In genomic region chr7:80146077-80146476, GRCm38 (mm10) we compare ENCODE assay signal across 14 mouse cellular contexts. TPM values are rescaled to one million over a fixed set of nuclear protein-coding genes. Genes with fewer than 3 reads are reported as not detected.
DNase-seq lines count a peak whose midpoint lies in the region; ATAC-seq lines count a peak whose summit lies in the region.
"Had no signal": no experiment of that assay in that cellular context is flagged by ENCODE, and none has a peak within 500 bp of the region (broad histone marks: within the 10 kb centered on the region; RNA-seq: fewer than 3 reads in every experiment).

No protein-coding gene starts in this region.

- intact Hi-C loops in gastrocnemius, postnatal 14 days (cut with DNase I; ENCODE audit: low total_unique reads): no loop called here

- peak; percentile 19; a peak in 1 of 4 replicates for ATAC-seq in hematopoietic stem cell, adult 5-6 weeks (replicated peaks in 1 of 2; ENCODE audit: insufficient read depth in 1 of 2, low FRiP score in 2 of 2, low TSS enrichment in 1 of 2, low read depth in 1 of 2, poor library complexity in 2 of 2, severe bottlenecking in 2 of 2)
- peak; percentile 73 for ATAC-seq in megakaryocyte progenitor cell, adult 5-6 weeks (replicated peaks; ENCODE audit: poor library complexity)
- no peak for ATAC-seq in hindbrain, embryonic 16.5 days
- ATAC-seq: midbrain, embryonic 15.5 days had no signal

- H3K9me3 ChIP-seq in hindbrain, embryonic 16.5 days (ENCODE audit: control insufficient read depth, low read length): no peaks in the 10 kb centered on the region
- H3K9me3 ChIP-seq: midbrain, embryonic 15.5 days had no signal

- no peaks in the 10 kb centered on the region for H3K27me3 ChIP-seq in hindbrain, embryonic 16.5 days (replicated peaks; ENCODE audit: control insufficient read depth, insufficient read depth, low read length)
- H3K27me3 ChIP-seq: midbrain, embryonic 15.5 days had no signal

- no peaks in the 10 kb centered on the region for H3K36me3 ChIP-seq in hindbrain, embryonic 16.5 days (ENCODE audit: control insufficient read depth, insufficient read depth, low read length)
- H3K36me3 ChIP-seq: midbrain, embryonic 15.5 days had no signal

- peaks cover 10% of the 10 kb centered on the region for H3K4me1 ChIP-seq in hindbrain, embryonic 16.5 days (ENCODE audit: control insufficient read depth, insufficient read depth, low read depth, low read length)

- H3K4me3 ChIP-seq in hindbrain, embryonic 16.5 days (ENCODE audit: low read length): no peak overlapping the region
- H3K4me3 ChIP-seq: gastrocnemius, adult 2 months; midbrain, embryonic 15.5 days had no signal

- WGBS in hindbrain, embryonic 16.5 days: 91% methylated on average over 8 of the region's 8 CpGs

- H3K4me2 ChIP-seq in hindbrain, embryonic 16.5 days (ENCODE audit: low read length): no peak overlapping the region
- H3K4me2 ChIP-seq: midbrain, embryonic 15.5 days had no signal

- no peak overlapping the region for H3K9ac ChIP-seq in hindbrain, embryonic 16.5 days (ENCODE audit: low read depth, low read length)
- H3K9ac ChIP-seq: midbrain, embryonic 15.5 days had no signal

- DNase-seq in thymus, postnatal 14 days: peak; percentile 39
- no peak for DNase-seq in thymus, postnatal 10 days (ENCODE audit: low spot score in 2 of 2)
- no peak for DNase-seq in gastrocnemius, postnatal 14 days
- no peak for DNase-seq in cerebellum, adult 11-12 months
- DNase-seq in heart, adult 8-10 months (ENCODE audit: low spot score): no peak
- DNase-seq: cerebellum, postnatal 10 days; gastrocnemius, adult 2 months; kidney, adult 9 months; layer of hippocampus, postnatal 36 days; right cerebral cortex, postnatal 25 days had no signal

- no peak overlapping the region for H3K27ac ChIP-seq in hindbrain, embryonic 16.5 days (ENCODE audit: low read depth, low read length)
- H3K27ac ChIP-seq: gastrocnemius, adult 2 months; midbrain, embryonic 15.5 days had no signal

RNA-seq across cellular contexts. Expression of gene Idh2, which starts 30.9 kb away (rescaled TPM):
- total RNA-seq in hematopoietic stem cell, adult 5-6 weeks (2017): 180 and 242 TPM in 2 replicates
- total RNA-seq in megakaryocyte progenitor cell, adult 5-6 weeks (2015): 267 and 274 TPM in 2 replicates
- total RNA-seq in megakaryocyte progenitor cell, adult 5-6 weeks (2017): 276 and 284 TPM in 2 replicates
- polyA plus RNA-seq in hindbrain, embryonic 16.5 days (2015; fragmentation: Nextera tagmentation; extraction: Ambion mirVana): 215 and 225 TPM in 2 replicates
- 100 to 1,000 TPM; 179 to 214 TPM for total RNA-seq in gastrocnemius, postnatal 14 days (2021)
- total RNA-seq in heart, adult 8-10 months (2022): 1,000 to 10,000 TPM; 2,287 to 2,565 (median 2,388) TPM

RNA-seq across cellular contexts. Expression of gene Sema4b, which starts 40.6 kb away (rescaled TPM):
- 9.2 and 11.4 TPM in 2 replicates for total RNA-seq in hematopoietic stem cell, adult 5-6 weeks (2017)
- 6.6 and 7.7 TPM in 2 replicates for total RNA-seq in megakaryocyte progenitor cell, adult 5-6 weeks (2015)
- 5.3 and 8.1 TPM in 2 replicates for total RNA-seq in megakaryocyte progenitor cell, adult 5-6 weeks (2017)
- 21.1 and 24.3 TPM in 2 replicates for polyA plus RNA-seq in hindbrain, embryonic 16.5 days (2015; fragmentation: Nextera tagmentation; extraction: Ambion mirVana)
- 1 to 10 TPM; 1.9 to 2.5 TPM for total RNA-seq in gastrocnemius, postnatal 14 days (2021)
- total RNA-seq in heart, adult 8-10 months (2022): 10 to 100 TPM; 10.9 to 14.0 (median 11.7) TPM
